Mouse (Mus musculus) Patski (cell line): ENCODE measurements around the gene Itih2. TPM values are rescaled to one million over a fixed set of nuclear protein-coding genes. Genes with fewer than 3 reads are reported as not detected.
A peak's percentile ranks its signal among the peaks of the same experiment; 100 is the strongest.

ENCODE experiments used
- ATAC-seq: fragments of 100-300 bp; one replicate; pipeline ENCODE4 v1.8.0; 2021
- CTCF ChIA-PET: fragments of 350-600 bp; sonication (Branson Sonifier 250); formaldehyde crosslinking; loops from one replicate; lab custom pipeline; 2022; ENCODE audit warnings: inconsistent platforms; lab: Charles Lee
- POLR2A ChIA-PET: fragments of 350-600 bp; sonication (Branson Sonifier 250); formaldehyde crosslinking; loops from one replicate; lab custom pipeline; 2022; ENCODE audit warnings: antibody characterized with exemption, inconsistent platforms; lab: Charles Lee
- DNase-seq: peaks from one replicate; pipeline ENCODE4 v3.0.0-alpha.2; 2011; ENCODE audit warnings: low read depth, low spot score
- H3K27me3 ChIP-seq: fragments of 371-371 bp; one replicate; pipeline ENCODE4 v1.5.1; 2021
- CTCF ChIP-seq: fragments of 100-300 bp; IDR thresholded peaks from one replicate; pipeline ENCODE4 v1.5.1; 2021
- in situ Hi-C: fragments of 300-500 bp; cut with MboI; formaldehyde crosslinking; loops from 3 replicates; pipeline ENCODE4 v1.11.1; 2018; ENCODE audit warnings: low pct_unique_long_range_greater_than_20kb, mixed read lengths
- polyA plus RNA-seq: library from polyadenylated mRNA; unstranded; gene quantifications from one replicate; pipeline ENCODE4 v1.2.3, GENCODE M21; 2021

Itih2 gene
- polyA plus RNA-seq, 1 experiment from 2014 or later = 0.01 TPM

GRCm38 (mm10) chr2:10081453-10082080 lies 49.6 kb downstream of the Itih2 start:
- DNase-seq (no peak), ATAC-seq (no peak)
- CTCF ChIA-PET = no interaction called here
- POLR2A ChIA-PET = no interaction called here
- no peak for TF ChIP-seq CTCF
- in situ Hi-C loops = loop anchor here (25.0 kb wide), 1 partner anchor 1681 kb away; no protein-coding TSS in a partner anchor
- no peaks in the 10 kb centered on the region for H3K27me3 ChIP-seq

- POLR2A ChIA-PET = interaction anchor here (1.1 kb wide), 1 partner anchor 11 kb away, joined by 4 read pairs; no protein-coding TSS in a partner anchor
- peak; percentile 60 for DNase-seq
- no peak for TF ChIP-seq CTCF
- in situ Hi-C loops = loop anchor here (25.0 kb wide), 1 partner anchor 1682 kb away; no protein-coding TSS in a partner anchor
- ATAC-seq = peak; percentile 99
- no peaks in the 10 kb centered on the region for H3K27me3 ChIP-seq
- CTCF ChIA-PET = interaction anchor here (0.8 to 1.2 kb wide), 2 partner anchors 15 to 20 kb away, joined by 3 read pairs; no protein-coding TSS in a partner anchor
Observed at GRCm38 (mm10) chr2:10080310-10081010, 50.7 kb downstream of the Itih2 start, which contains the start of the genes Atp5c1 and Kin. Gene Atp5c1, minus strand, starts transcription at chr2:10080510. Gene Kin, plus strand, starts transcription at chr2:10080593.

GRCm38 (mm10) chr2:10079745-10080309 lies 51.4 kb downstream of the Itih2 start:
- ChIA-PET CTCF (interaction anchor here (0.8 to 1.3 kb wide), 3 partner anchors 14 to 19 kb away, joined by 3 read pairs; no protein-coding TSS in a partner anchor), POLR2A (interaction anchor here (1.1 kb wide), 1 partner anchor 12 kb away, joined by 4 read pairs; no protein-coding TSS in a partner anchor)
- peak; percentile 44 for ATAC-seq
- in situ Hi-C loops = loop anchor here (25.0 kb wide), 1 partner anchor 1682 kb away; no protein-coding TSS in a partner anchor
- no peak for DNase-seq
- no peaks in the 10 kb centered on the region for H3K27me3 ChIP-seq
- no peak for TF ChIP-seq CTCF

- CTCF ChIA-PET = interaction anchor here (0.7 to 1.7 kb wide), 6 partner anchors 10 to 46 kb away, joined by 3 to 5 read pairs (median 3); no protein-coding TSS in a partner anchor
Observed at GRCm38 (mm10) chr2:10076675-10077074, 54.5 kb downstream of the Itih2 start.

GRCm38 (mm10) chr2:10074470-10074869 lies 56.7 kb downstream of the Itih2 start:
- ChIA-PET CTCF (no interaction called here), POLR2A (interaction anchor here (0.5 kb wide), 1 partner anchor 59 kb away, joined by 4 read pairs; no protein-coding TSS in a partner anchor)
- in situ Hi-C loops = no loop called here
- no peaks in the 10 kb centered on the region for H3K27me3 ChIP-seq
- DNase-seq (no peak), ATAC-seq (no peak)
- no peak for TF ChIP-seq CTCF

More at GRCm38 (mm10) chr2:10076675-10077074, 54.5 kb downstream of the Itih2 start:
- ATAC-seq = no peak
- POLR2A ChIA-PET = no interaction called here
- TF ChIP-seq CTCF = no peak
- H3K27me3 ChIP-seq = no peaks in the 10 kb centered on the region
- in situ Hi-C loops = loop anchor here (25.0 kb wide), 1 partner anchor 1686 kb away; no protein-coding TSS in a partner anchor
- no peak for DNase-seq

GRCm38 (mm10) chr2:10071751-10072150 lies 59.4 kb downstream of the Itih2 start:
- ChIA-PET POLR2A (interaction anchor here (1.3 kb wide), 1 partner anchor 10 kb away, joined by 3 read pairs; no protein-coding TSS in a partner anchor), CTCF (interaction anchor here (0.8 kb wide), 1 partner anchor 27 kb away, joined by 3 read pairs; no protein-coding TSS in a partner anchor)
- DNase-seq = no peak
- TF ChIP-seq CTCF = no peak
- no peaks in the 10 kb centered on the region for H3K27me3 ChIP-seq
- no peak for ATAC-seq
- in situ Hi-C loops = no loop called here

GRCm38 (mm10) chr2:10058836-10059235 lies 72.4 kb downstream of the Itih2 start:
- ATAC-seq (no peak), DNase-seq (no peak)
- CTCF ChIA-PET = interaction anchor here (1.2 kb wide), 1 partner anchor 19 kb away, joined by 3 read pairs; no protein-coding TSS in a partner anchor
- TF ChIP-seq CTCF = no peak
- in situ Hi-C loops = no loop called here
- H3K27me3 ChIP-seq = no peaks in the 10 kb centered on the region
- POLR2A ChIA-PET = no interaction called here

- TF ChIP-seq CTCF = no peak
- in situ Hi-C loops = no loop called here
- ChIA-PET CTCF (interaction anchor here (1.4 kb wide), 2 partner anchors 10 to 22 kb away, joined by 3 to 4 read pairs; no protein-coding TSS in a partner anchor), POLR2A (no interaction called here)
- DNase-seq (no peak), ATAC-seq (no peak)
- H3K27me3 ChIP-seq = no peaks in the 10 kb centered on the region
Observed at GRCm38 (mm10) chr2:10051996-10052395, 79.2 kb downstream of the Itih2 start.

GRCm38 (mm10) chr2:10050878-10051277 lies 80.3 kb downstream of the Itih2 start:
- POLR2A ChIA-PET = no interaction called here

GRCm38 (mm10) chr2:10049456-10049855 lies 81.7 kb downstream of the Itih2 start:
- ATAC-seq = no peak

More at GRCm38 (mm10) chr2:10050878-10051277, 80.3 kb downstream of the Itih2 start:
- DNase-seq = no peak
- TF ChIP-seq CTCF = no peak
- CTCF ChIA-PET = interaction anchor here (1.1 to 1.4 kb wide), 3 partner anchors 11 to 19 kb away, joined by 3 to 4 read pairs (median 4); no protein-coding TSS in a partner anchor
- no peak for ATAC-seq
- in situ Hi-C loops = no loop called here
- no peaks in the 10 kb centered on the region for H3K27me3 ChIP-seq

More at GRCm38 (mm10) chr2:10049456-10049855, 81.7 kb downstream of the Itih2 start:
- H3K27me3 ChIP-seq = no peaks in the 10 kb centered on the region
- ChIA-PET CTCF (interaction anchor here (0.8 to 1.4 kb wide), 2 partner anchors 12 to 21 kb away, joined by 3 to 4 read pairs; no protein-coding TSS in a partner anchor), POLR2A (no interaction called here)
- no peak for TF ChIP-seq CTCF
- no peak for DNase-seq
- in situ Hi-C loops = no loop called here
